Mouse (Mus musculus) liver, adult 2 months (tissue): ENCODE measurements at regions not wholly inside any gene's neighbourhood (a gene's known extent, or its start where the extent isn't known, plus 50 kb on each side); places are given as distances from the start of the nearest gene placed in this dataset.

Experiments used
- CTCF ChIP-seq: fragments of 200-500 bp; IDR thresholded peaks from 2 replicates; pipeline ENCODE4 v1.5.1; 2011; ENCODE audit warnings: low read depth, low read length, control low read depth
- POLR2A ChIP-seq: fragments of 200-500 bp; IDR thresholded peaks from 2 replicates; pipeline ENCODE4 v1.6.1; 2011; ENCODE audit warnings: low read length, control low read depth; ENCODE audit not compliant: insufficient read depth; ENCODE audit errors: extremely low read depth

DNA sequence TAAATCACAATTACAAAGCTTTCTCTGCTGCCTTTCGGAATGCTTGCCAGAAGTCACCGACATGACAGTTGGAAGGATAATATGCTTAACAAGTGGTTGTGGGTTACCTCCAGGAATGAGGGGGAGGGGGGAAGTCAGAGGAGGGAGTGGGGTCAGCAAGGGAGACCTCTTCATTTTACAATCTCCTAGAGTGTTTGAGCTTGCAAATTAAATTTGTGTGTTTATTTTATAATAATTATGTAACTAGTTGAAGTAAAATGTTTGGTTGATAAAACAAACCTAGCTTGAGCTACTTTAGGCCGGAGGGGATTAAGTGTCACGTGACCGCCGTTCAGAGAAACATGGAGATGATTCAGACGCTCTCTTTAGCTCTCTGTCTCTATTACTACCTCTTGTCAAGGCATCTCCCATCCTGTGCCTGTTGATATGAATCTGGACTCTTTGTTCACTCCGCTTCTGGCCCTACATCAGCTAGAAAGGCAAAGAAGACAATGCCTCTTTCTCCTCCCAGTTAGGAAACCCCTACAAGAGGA lies 227.3 kb upstream of the Irx5 start:
- TF ChIP-seq POLR2A: no peak
- TF ChIP-seq CTCF: no peak
